In genomic region chr6:31664495-31664894, GRCm38 (mm10) we compare ENCODE assay signal across 8 mouse cellular contexts.
DNase-seq lines count a peak whose midpoint lies in the region; TF ChIP-seq lines count a peak whose summit lies in the region.

No protein-coding gene starts in this region.

- no peak overlapping the region for H3K27ac ChIP-seq in bone marrow macrophage, adult 2 months (ENCODE audit: insufficient read depth, low read depth, low read length)
- H3K27ac ChIP-seq in embryonic fibroblast, embryonic 13.5 days (ENCODE audit: insufficient read depth, low read length): no peak overlapping the region
- H3K27ac ChIP-seq in olfactory bulb, adult 2 months (ENCODE audit: insufficient read depth, low read depth, low read length): no peak overlapping the region
- no peak overlapping the region for H3K27ac ChIP-seq in thymus, adult 2 months (ENCODE audit: control insufficient read depth, insufficient read depth, low read length)

- TF ChIP-seq CTCF in E14TG2a.4 (conservative IDR thresholded peaks at IDR 0.05; ENCODE audit: low read length): peak; percentile 93
- peak; percentile 77 for TF ChIP-seq CTCF in bone marrow macrophage, adult 2 months (IDR thresholded peaks at IDR 0.05; ENCODE audit: low read depth, low read length)
- TF ChIP-seq CTCF in embryonic fibroblast, embryonic 13.5 days (IDR thresholded peaks at IDR 0.05; ENCODE audit: borderline replicate concordance, insufficient read depth, low read length): peak; percentile 92
- TF ChIP-seq CTCF in lung, adult 2 months (IDR thresholded peaks at IDR 0.05; ENCODE audit: insufficient read depth, low read length): peak; percentile 95
- TF ChIP-seq CTCF in olfactory bulb, adult 2 months (IDR thresholded peaks at IDR 0.05; ENCODE audit: insufficient read depth, low read depth, low read length): peak; percentile 69
- peak; percentile 62; the same call in 1 of the 2 replicates for TF ChIP-seq CTCF in thymus, adult 2 months (IDR thresholded peaks at IDR 0.05; ENCODE audit: borderline replicate concordance, control insufficient read depth, extremely low read depth, insufficient read depth, low read length, poor library complexity)

- H3K27me3 ChIP-seq in E14TG2a.4 (ENCODE audit: insufficient read depth, low read length): peaks cover 31% of the 10 kb centered on the region
- no peaks in the 10 kb centered on the region for H3K27me3 ChIP-seq in thymus, adult 2 months (ENCODE audit: control insufficient read depth, insufficient read depth, low read length)

- no peak for TF ChIP-seq POLR2A in bone marrow macrophage, adult 2 months (IDR thresholded peaks at IDR 0.05; ENCODE audit: borderline replicate concordance, low read depth, low read length)
- TF ChIP-seq POLR2A in embryonic fibroblast, embryonic 13.5 days (IDR thresholded peaks at IDR 0.05; ENCODE audit: low read depth, low read length): no peak
- no peak for TF ChIP-seq POLR2A in lung, adult 2 months (IDR thresholded peaks at IDR 0.05; ENCODE audit: borderline replicate concordance, extremely low read depth, low read depth, low read length)
- TF ChIP-seq POLR2A in olfactory bulb, adult 2 months (IDR thresholded peaks at IDR 0.05; ENCODE audit: insufficient read depth, low read depth, low read length): no peak
- TF ChIP-seq POLR2A in thymus, adult 2 months (IDR thresholded peaks at IDR 0.05; ENCODE audit: control insufficient read depth, extremely low read depth, insufficient read depth, low read length, poor library complexity): no peak

- peaks cover 19% of the 10 kb centered on the region for H3K4me1 ChIP-seq in E14TG2a.4 (replicated peaks; ENCODE audit: low read depth, low read length)
- no peaks in the 10 kb centered on the region for H3K4me1 ChIP-seq in bone marrow macrophage, adult 2 months (ENCODE audit: control insufficient read depth, insufficient read depth, low read length)
- H3K4me1 ChIP-seq in embryonic fibroblast, embryonic 13.5 days (ENCODE audit: control insufficient read depth, insufficient read depth, low read length): peaks cover 6% of the 10 kb centered on the region; the same call in 1 of the 2 replicates
- H3K4me1 ChIP-seq in lung, adult 2 months (ENCODE audit: control insufficient read depth, insufficient read depth, low read length): peaks cover 2% of the 10 kb centered on the region; the same call in 1 of the 2 replicates
- peaks cover 9% of the 10 kb centered on the region for H3K4me1 ChIP-seq in olfactory bulb, adult 2 months (ENCODE audit: control insufficient read depth, insufficient read depth, low read length)
- H3K4me1 ChIP-seq in thymus, adult 2 months (replicated peaks; ENCODE audit: control insufficient read depth, insufficient read depth, low read length): no peaks in the 10 kb centered on the region

- H3K4me3 ChIP-seq in E14TG2a.4 (replicated peaks; ENCODE audit: low read length): no peak overlapping the region
- no peak overlapping the region for H3K4me3 ChIP-seq in bone marrow macrophage, adult 2 months (ENCODE audit: insufficient read depth, low read length)
- H3K4me3 ChIP-seq in embryonic fibroblast, embryonic 13.5 days (ENCODE audit: insufficient read depth, low read length): no peak overlapping the region
- no peak overlapping the region for H3K4me3 ChIP-seq in lung, adult 2 months (replicated peaks; ENCODE audit: extremely low read depth, low read depth, low read length)
- H3K4me3 ChIP-seq in olfactory bulb, adult 2 months (ENCODE audit: insufficient read depth, low read depth, low read length): no peak overlapping the region
- no peak overlapping the region for H3K4me3 ChIP-seq in thymus, adult 2 months (ENCODE audit: control insufficient read depth, insufficient read depth, low read length)

- peaks cover 5% of the 10 kb centered on the region; the same call in 1 of the 2 replicates for H3K9me3 ChIP-seq in E14TG2a.4 (ENCODE audit: low read length)

- peak; percentile 82 for DNase-seq in heart, postnatal 4 days
- DNase-seq in layer of hippocampus, adult 18-20 months (ENCODE audit: low spot score in 2 of 2): peak; percentile 74 to 88
- DNase-seq in lung, adult 2 months: peak; percentile 59
- peak; percentile 54 for DNase-seq in thymus, adult 2 months

- WGBS in lung, adult 2 months: 16% methylated on average over 7 of the region's 7 CpGs
- WGBS in olfactory bulb, adult 2 months: 25% methylated on average over 7 of the region's 7 CpGs
- 21% methylated on average over 7 of the region's 7 CpGs for WGBS in thymus, adult 2 months

- H3K36me3 ChIP-seq in E14TG2a.4 (ENCODE audit: insufficient read depth, low read length): no peaks in the 10 kb centered on the region
- H3K36me3 ChIP-seq in thymus, adult 2 months (ENCODE audit: control insufficient read depth, insufficient read depth, low read length): no peaks in the 10 kb centered on the region
